Mouse (Mus musculus): ENCODE data around the gene Spata31.

Gene Spata31

GRCm38 (mm10) chr13:64917191-64917590 lies at the start of gene Spata31:
Gene Spata31, plus strand, starts transcription at chr13:64917406.
- DNase-seq, result no peak

DNA sequence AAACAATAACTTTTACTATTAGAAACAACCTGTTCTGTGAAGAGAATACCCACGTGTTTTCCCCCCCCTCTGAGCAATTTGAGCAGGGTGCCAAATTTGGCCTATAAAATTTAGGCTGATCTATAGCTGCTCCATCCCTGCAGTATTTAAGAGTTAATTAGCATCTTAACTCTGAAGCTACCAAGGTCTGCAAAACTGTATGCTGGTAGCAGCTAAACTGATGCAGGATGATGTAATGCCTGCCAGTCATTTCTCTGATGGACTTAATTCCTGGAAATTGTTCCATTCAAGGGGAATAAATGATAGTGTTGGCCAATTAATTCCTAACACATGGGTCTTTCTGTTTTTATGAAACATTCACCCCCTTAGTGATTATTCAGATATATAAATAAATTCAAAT lies 14.1 kb upstream of the Spata31 start:
- DNase-seq, result no peak

DNA sequence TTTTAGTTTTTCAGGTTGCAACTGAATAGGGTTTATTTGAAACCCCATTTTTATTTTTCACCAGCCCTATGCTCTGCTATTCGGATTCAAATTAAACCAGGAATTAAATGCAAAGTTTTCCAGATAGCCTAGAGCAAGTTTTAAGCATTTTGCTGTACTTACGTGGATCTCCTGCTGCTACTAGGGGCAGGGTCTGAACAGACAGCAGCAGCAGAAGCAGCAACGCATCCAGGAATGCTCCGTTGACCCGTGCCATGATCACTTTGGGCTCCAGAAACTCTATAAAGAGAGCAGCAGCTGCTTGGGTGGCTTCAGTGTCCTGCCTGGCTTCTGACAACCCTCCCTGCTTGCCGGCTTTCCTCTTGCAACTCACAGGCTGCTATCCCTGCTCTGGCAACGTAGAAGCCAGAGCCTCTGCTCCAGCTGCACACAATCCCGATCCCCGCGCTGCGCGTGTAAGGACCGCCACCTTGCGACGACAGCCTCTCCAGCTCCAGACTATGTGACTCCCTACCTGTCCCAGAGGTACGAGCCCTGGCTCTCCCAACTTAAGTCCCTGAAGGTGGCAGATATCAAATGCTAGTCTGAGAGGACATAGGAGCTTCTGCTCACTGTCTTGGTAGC lies 13.5 kb upstream of the Spata31 start, which contains the start of gene Cntnap3:
Gene Cntnap3, minus strand, starts transcription at position 371 of the 624 bp plus-strand sequence.
- DNase-seq, result no peak
